Mouse (Mus musculus) olfactory bulb, adult 2 months (tissue): ENCODE measurements around the gene Smoc2. TPM values are rescaled to one million over a fixed set of nuclear protein-coding genes. Genes with fewer than 3 reads are reported as not detected.

ENCODE experiments used
- H3K27ac ChIP-seq: fragments of 200-500 bp; 2 replicates; pipeline ENCODE4 v1.5.1; 2012; ENCODE audit warnings: low read depth, low read length; ENCODE audit not compliant: insufficient read depth
- H3K4me1 ChIP-seq: fragments of 200-500 bp; 2 replicates; pipeline ENCODE4 v1.6.1; 2012; ENCODE audit warnings: low read length; ENCODE audit not compliant: control insufficient read depth, insufficient read depth
- H3K4me3 ChIP-seq: fragments of 200-500 bp; 2 replicates; pipeline ENCODE4 v1.5.1; 2012; ENCODE audit warnings: mild to moderate bottlenecking, low read depth, low read length, moderate library complexity; ENCODE audit not compliant: insufficient read depth
- CTCF ChIP-seq: fragments of 200-500 bp; IDR thresholded peaks from 2 replicates; pipeline ENCODE4 v1.5.1; 2012; ENCODE audit warnings: low read depth, mild to moderate bottlenecking, low read length, moderate library complexity; ENCODE audit not compliant: insufficient read depth
- POLR2A ChIP-seq: fragments of 200-500 bp; IDR thresholded peaks from 2 replicates; pipeline ENCODE4 v1.6.1; 2012; ENCODE audit warnings: mild to moderate bottlenecking, low read depth, low read length, moderate library complexity; ENCODE audit not compliant: insufficient read depth
- WGBS: fragments of 180-500 bp; shearing (Covaris S2); methylation state at CpG from one replicate; pipeline ENCODE4 v1.1.7; 2018; 5-methylcytosine and 5-hydroxymethylcytosine counted together
- polyA plus RNA-seq: library from polyadenylated mRNA; stranded (reverse); fragments of >200 nt; gene quantifications from 2 replicates; pipeline ENCODE4 v1.2.4, GENCODE M21; 2012; ENCODE audit warnings: low replicate concordance; ENCODE audit not compliant: missing spikeins, insufficient read depth, insufficient read length

The Smoc2 gene
- polyA plus RNA-seq, 1 experiment, result not detected

GRCm38 (mm10) chr17:14300361-14300760 is 21.1 kb downstream of the Smoc2 start:
- peaks cover 6% of the 10 kb centered on the region for H3K4me1 ChIP-seq
- 85% methylated on average over 5 of the region's 5 CpGs for WGBS
- no peak overlapping the region for H3K27ac ChIP-seq
- no peak overlapping the region for H3K4me3 ChIP-seq
- TF ChIP-seq CTCF, result no peak
- no peak for TF ChIP-seq POLR2A

GRCm38 (mm10) chr17:14301491-14302344 is 22.4 kb downstream of the Smoc2 start:
- H3K4me1 ChIP-seq, result peaks cover 6% of the 10 kb centered on the region
- 67% methylated on average over 7 of the region's 7 CpGs for WGBS
- TF ChIP-seq POLR2A, result no peak
- no peak overlapping the region for H3K27ac ChIP-seq
- H3K4me3 ChIP-seq, result no peak overlapping the region

GRCm38 (mm10) chr17:14302356-14302755 is 23.1 kb downstream of the Smoc2 start:
- Histone ChIP-seq H3K4me1 (peaks cover 6% of the 10 kb centered on the region), H3K27ac (no peak overlapping the region), H3K4me3 (no peak overlapping the region)
- TF ChIP-seq CTCF, result no peak
- TF ChIP-seq POLR2A, result no peak
- WGBS, result 31% methylated on average over 6 of the region's 6 CpGs

GRCm38 (mm10) chr17:14303722-14304121 is 24.4 kb downstream of the Smoc2 start:
- H3K4me3 ChIP-seq, result no peak overlapping the region
- TF ChIP-seq CTCF, result no peak
- no peak for TF ChIP-seq POLR2A
- no peak overlapping the region for H3K27ac ChIP-seq
- peaks cover 6% of the 10 kb centered on the region for H3K4me1 ChIP-seq
- WGBS, result over 99% methylated on average over 6 of the region's 6 CpGs

GRCm38 (mm10) chr17:14309884-14310283 is 30.6 kb downstream of the Smoc2 start:
- no peaks in the 10 kb centered on the region for H3K4me1 ChIP-seq
- 97% methylated on average over 3 of the region's 3 CpGs for WGBS
- TF ChIP-seq CTCF, result no peak
- no peak for TF ChIP-seq POLR2A
- H3K4me3 ChIP-seq, result no peak overlapping the region
- H3K27ac ChIP-seq, result no peak overlapping the region

- no peaks in the 10 kb centered on the region for H3K4me1 ChIP-seq
- TF ChIP-seq POLR2A (no peak), CTCF (no peak)
- WGBS, result 56% methylated on average over 6 of the region's 6 CpGs
- no peak overlapping the region for H3K4me3 ChIP-seq
- H3K27ac ChIP-seq, result no peak overlapping the region
Measured at GRCm38 (mm10) chr17:14312440-14312839, 33.1 kb downstream of the Smoc2 start.

GRCm38 (mm10) chr17:14314308-14314707 is 35.0 kb downstream of the Smoc2 start:
- H3K4me1 ChIP-seq, result no peaks in the 10 kb centered on the region
- H3K27ac ChIP-seq, result no peak overlapping the region
- 94% methylated on average over 1 of the region's 1 CpGs for WGBS
- H3K4me3 ChIP-seq, result no peak overlapping the region
- TF ChIP-seq POLR2A, result no peak
- no peak for TF ChIP-seq CTCF

- no peak overlapping the region for H3K27ac ChIP-seq
- 91% methylated on average over 7 of the region's 7 CpGs for WGBS
- no peak for TF ChIP-seq POLR2A
- no peak for TF ChIP-seq CTCF
Measured at GRCm38 (mm10) chr17:14316536-14316935, 37.2 kb downstream of the Smoc2 start.

GRCm38 (mm10) chr17:14317439-14317838 is 38.1 kb downstream of the Smoc2 start:
- no peak overlapping the region for H3K4me3 ChIP-seq
- no peaks in the 10 kb centered on the region for H3K4me1 ChIP-seq
- no peak for TF ChIP-seq CTCF
- no peak for TF ChIP-seq POLR2A
- WGBS, result 84% methylated on average over 4 of the region's 4 CpGs
- no peak overlapping the region for H3K27ac ChIP-seq

More at GRCm38 (mm10) chr17:14316536-14316935, 37.2 kb downstream of the Smoc2 start:
- Histone ChIP-seq H3K4me1 (no peaks in the 10 kb centered on the region), H3K4me3 (no peak overlapping the region)

- no peak overlapping the region for H3K27ac ChIP-seq
- peaks cover 3% of the 10 kb centered on the region for H3K4me1 ChIP-seq
- 54% methylated on average over 7 of the region's 7 CpGs for WGBS
- H3K4me3 ChIP-seq, result no peak overlapping the region
- TF ChIP-seq CTCF (no peak), POLR2A (no peak)
Measured at GRCm38 (mm10) chr17:14326156-14326555, 46.9 kb downstream of the Smoc2 start.
